Mouse (Mus musculus) heart, embryonic 12.5 days (tissue): ENCODE data around the gene Cplx2. TPM values are rescaled to one million over a fixed set of nuclear protein-coding genes. Genes with fewer than 3 reads are reported as not detected.

Source experiments
- ATAC-seq: fragments of 200-750 bp; cut with Nextera tagmentation; 2 replicates; pipeline ENCODE4 v1.8.0; 2017; ENCODE audit warnings: moderate TSS enrichment, moderate library complexity; ENCODE audit not compliant: insufficient number of reproducible peaks, low FRiP score
- H3K27ac ChIP-seq: fragments of 300-500 bp; sonication (generic); 2 replicates; pipeline ENCODE4 v1.5.1; 2016; ENCODE audit warnings: mild to moderate bottlenecking, moderate library complexity; ENCODE audit not compliant: poor library complexity, severe bottlenecking
- H3K27me3 ChIP-seq: fragments of 300-500 bp; sonication (generic); replicated peaks from 2 replicates; pipeline ENCODE4 v1.6.1; 2016; ENCODE audit warnings: mild to moderate bottlenecking, moderate library complexity
- H3K36me3 ChIP-seq: fragments of 300-500 bp; sonication (generic); 2 replicates; pipeline ENCODE4 v1.6.1; 2016; ENCODE audit warnings: mild to moderate bottlenecking, moderate library complexity
- H3K4me1 ChIP-seq: fragments of 300-500 bp; sonication (generic); replicated peaks from 2 replicates; pipeline ENCODE4 v1.6.1; 2016; ENCODE audit warnings: mild to moderate bottlenecking
- H3K4me2 ChIP-seq: fragments of 300-500 bp; sonication (generic); 2 replicates; pipeline ENCODE4 v1.6.1; 2016; ENCODE audit warnings: mild to moderate bottlenecking, moderate library complexity
- H3K4me3 ChIP-seq: fragments of 300-500 bp; sonication (generic); 2 replicates; pipeline ENCODE4 v1.5.1; 2016; ENCODE audit warnings: mild to moderate bottlenecking
- H3K9ac ChIP-seq: fragments of 300-500 bp; sonication (generic); 2 replicates; pipeline ENCODE4 v1.6.1; 2016; ENCODE audit warnings: mild to moderate bottlenecking, moderate library complexity
- H3K9me3 ChIP-seq: fragments of 300-500 bp; sonication (generic); replicated peaks from 2 replicates; pipeline ENCODE4 v1.6.1; 2016; ENCODE audit warnings: mild to moderate bottlenecking, moderate library complexity
- WGBS: fragments of 180-500 bp; shearing (Covaris S2); methylation state at CpG from one replicate; pipeline ENCODE4 v1.1.7; 2016; 5-methylcytosine and 5-hydroxymethylcytosine counted together
- polyA plus RNA-seq: library from polyadenylated mRNA; unstranded; fragments of >200 nt; fragmentation: Nextera tagmentation; extraction: Ambion mirVana; gene quantifications from 2 replicates; pipeline ENCODE4 v1.2.1, GENCODE M21; 2016

Gene Cplx2
- 2.1 and 2.2 TPM in 2 replicates for polyA plus RNA-seq

DNA sequence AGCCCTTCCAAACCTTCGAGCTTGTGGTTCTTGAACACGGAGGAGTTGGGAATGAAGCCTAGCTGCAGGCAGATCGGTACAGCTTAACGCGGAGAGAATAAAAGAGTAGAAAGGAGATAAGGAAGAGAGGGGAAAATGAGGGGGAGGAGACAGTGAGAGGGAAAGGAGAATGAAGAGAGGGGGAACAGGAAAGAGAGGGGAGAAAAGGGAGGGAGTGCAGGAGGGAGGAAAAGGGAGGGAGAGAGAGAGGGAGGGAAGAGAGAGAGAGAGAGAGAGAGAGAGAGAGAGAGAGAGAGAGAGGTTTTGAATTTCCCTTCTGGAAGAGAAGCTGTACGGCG lies at the start of gene Cplx2:
Gene Cplx2, plus strand, starts transcription at position 301 of the 338 bp plus-strand sequence.
- Histone ChIP-seq H3K27me3 (peaks cover 64% of the 10 kb centered on the region), H3K36me3 (no peaks in the 10 kb centered on the region), H3K9me3 (no peaks in the 10 kb centered on the region), H3K4me2 (peak within 1 kb of the TSS; percentile 69), H3K4me1 (peaks cover 10% of the 10 kb centered on the region), H3K27ac (no peak within 1 kb of the TSS), H3K4me3 (peak within 1 kb of the TSS; percentile 33), H3K9ac (no peak within 1 kb of the TSS)
- 2% methylated on average over 5 of the region's 7 CpGs for WGBS
- no peak for ATAC-seq

DNA sequence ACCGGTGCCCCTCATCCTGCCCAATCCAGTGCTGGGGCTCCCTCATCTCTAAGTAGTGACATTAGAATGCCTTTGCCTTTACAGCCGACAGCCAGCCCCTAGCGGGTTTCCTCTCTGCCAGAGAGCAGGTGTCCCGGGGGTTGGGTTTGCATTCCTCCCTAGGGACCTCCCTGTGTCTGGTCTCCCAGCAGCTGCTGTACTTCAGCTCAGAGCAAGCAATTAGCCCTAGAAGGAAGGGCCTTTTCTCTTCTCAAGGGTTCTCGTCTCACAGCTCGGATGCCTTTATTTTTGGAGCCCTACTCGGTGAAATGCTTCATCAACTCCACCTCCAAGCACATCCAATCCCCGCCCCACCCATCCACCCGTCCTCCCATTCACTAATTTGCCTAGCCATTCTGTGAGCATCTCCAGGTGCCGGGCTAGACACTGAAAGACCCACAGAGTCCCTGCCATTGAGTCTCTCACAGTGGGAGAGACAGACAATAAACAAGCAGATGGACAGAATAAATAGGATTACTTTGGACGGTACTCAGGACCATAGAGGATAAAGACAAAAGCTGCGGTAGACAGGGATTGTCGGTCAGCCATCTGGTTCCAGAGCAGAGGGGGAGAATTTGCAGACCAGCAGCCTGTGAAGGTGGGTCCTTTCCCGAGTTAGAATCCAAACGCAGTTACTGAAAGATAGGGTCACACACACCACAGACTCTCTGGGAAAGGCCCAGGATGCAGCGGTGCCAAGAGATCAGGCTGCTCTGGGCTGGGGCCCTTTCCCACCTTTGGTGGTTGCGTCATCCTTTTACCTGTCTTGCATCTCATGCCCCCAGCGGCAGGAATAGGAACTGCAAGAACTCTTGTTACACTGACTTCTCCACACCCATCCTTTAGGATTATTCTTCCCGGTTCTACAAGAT lies 48.5 kb upstream of the Cplx2 start:
- no peaks in the 10 kb centered on the region for H3K36me3 ChIP-seq
- 37% methylated on average over 19 of the region's 19 CpGs for WGBS
- no peak overlapping the region for H3K4me3 ChIP-seq
- no peak for ATAC-seq
- no peak overlapping the region for H3K9ac ChIP-seq
- no peaks in the 10 kb centered on the region for H3K4me1 ChIP-seq
- H3K9me3 ChIP-seq, result no peaks in the 10 kb centered on the region
- 0 out of 2 replicates have a peak, but pooled peaks cover 11% of the 10 kb centered on the region for H3K27me3 ChIP-seq
- H3K27ac ChIP-seq, result no peak overlapping the region
- no peak overlapping the region for H3K4me2 ChIP-seq

DNA sequence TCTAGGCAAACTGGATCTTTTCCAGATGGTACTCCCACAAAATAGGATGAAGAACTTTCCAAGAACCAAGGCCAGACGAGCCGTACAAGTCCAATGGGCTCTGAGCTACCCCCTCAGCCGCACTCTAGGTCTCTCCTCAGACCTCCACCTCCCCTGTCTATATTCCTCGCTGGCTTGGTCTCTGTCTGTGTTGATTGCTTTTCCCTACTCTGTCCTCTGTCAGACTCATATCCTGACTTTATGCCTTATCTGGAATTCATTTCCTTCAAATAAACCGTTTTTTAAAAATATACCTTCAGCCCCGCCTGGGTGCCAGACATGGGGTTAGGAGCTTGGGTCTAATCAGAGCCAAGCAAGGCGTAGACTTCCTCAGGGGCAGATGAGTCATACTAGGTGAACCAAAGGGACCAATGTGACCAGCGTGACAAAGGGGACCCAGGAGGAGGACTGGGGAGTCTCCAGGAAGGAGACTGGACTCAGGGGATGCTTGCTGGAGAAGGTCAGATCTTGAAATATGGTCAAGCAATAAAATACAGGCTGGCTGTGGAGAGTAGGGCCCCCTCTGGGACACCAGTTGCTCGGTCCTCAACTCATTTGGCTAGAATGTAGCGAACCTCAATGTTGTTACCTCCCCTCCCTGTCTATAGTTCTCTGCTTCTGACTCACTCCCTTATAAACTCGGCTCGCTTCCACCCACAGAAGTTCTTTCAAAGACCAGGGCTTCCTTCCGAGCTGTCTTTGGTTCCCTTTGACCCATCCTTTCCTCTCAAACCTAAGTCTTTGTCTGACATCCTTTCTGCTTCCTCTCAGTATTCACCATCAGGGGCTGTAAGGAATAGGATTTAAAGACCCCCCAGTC lies 47.6 kb upstream of the Cplx2 start:
- no peak overlapping the region for H3K4me3 ChIP-seq
- H3K9me3 ChIP-seq, result no peaks in the 10 kb centered on the region
- H3K4me2 ChIP-seq, result no peak overlapping the region
- H3K27me3 ChIP-seq, result 0 out of 2 replicates have a peak, but pooled peaks cover 11% of the 10 kb centered on the region
- no peak overlapping the region for H3K27ac ChIP-seq
- no peaks in the 10 kb centered on the region for H3K4me1 ChIP-seq
- H3K36me3 ChIP-seq, result no peaks in the 10 kb centered on the region
- WGBS, result 57% methylated on average over 13 of the region's 13 CpGs
- no peak for ATAC-seq
- no peak overlapping the region for H3K9ac ChIP-seq

DNA sequence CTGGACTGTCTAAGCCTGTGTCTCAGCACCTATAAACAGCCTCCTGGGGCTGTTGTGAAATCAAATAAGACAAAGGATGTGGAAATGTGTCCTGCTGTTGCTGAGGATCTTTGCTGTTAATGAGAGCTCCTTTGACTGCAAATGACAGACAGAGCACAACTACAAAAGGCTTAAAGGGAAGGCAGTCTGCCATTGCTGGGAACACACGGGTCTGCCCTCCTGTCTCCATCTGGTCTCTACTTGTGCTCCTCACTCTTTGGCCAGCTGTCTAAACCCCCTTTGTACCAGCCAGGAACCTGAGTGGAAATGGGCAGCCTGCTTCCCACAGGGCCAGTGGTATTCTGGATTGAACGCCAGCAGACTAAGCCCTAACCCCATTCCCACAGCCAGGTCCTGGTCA lies 47.0 kb upstream of the Cplx2 start:
- no peak overlapping the region for H3K4me2 ChIP-seq
- no peaks in the 10 kb centered on the region; the same call in 1 of the 2 replicates for H3K4me1 ChIP-seq
- no peak overlapping the region for H3K27ac ChIP-seq
- H3K27me3 ChIP-seq, result 0 out of 2 replicates have a peak, but pooled peaks cover 11% of the 10 kb centered on the region
- no peak overlapping the region for H3K9ac ChIP-seq
- H3K9me3 ChIP-seq, result no peaks in the 10 kb centered on the region
- no peak for ATAC-seq
- WGBS, result 63% methylated on average over 2 of the region's 2 CpGs
- no peaks in the 10 kb centered on the region for H3K36me3 ChIP-seq
- no peak overlapping the region for H3K4me3 ChIP-seq

DNA sequence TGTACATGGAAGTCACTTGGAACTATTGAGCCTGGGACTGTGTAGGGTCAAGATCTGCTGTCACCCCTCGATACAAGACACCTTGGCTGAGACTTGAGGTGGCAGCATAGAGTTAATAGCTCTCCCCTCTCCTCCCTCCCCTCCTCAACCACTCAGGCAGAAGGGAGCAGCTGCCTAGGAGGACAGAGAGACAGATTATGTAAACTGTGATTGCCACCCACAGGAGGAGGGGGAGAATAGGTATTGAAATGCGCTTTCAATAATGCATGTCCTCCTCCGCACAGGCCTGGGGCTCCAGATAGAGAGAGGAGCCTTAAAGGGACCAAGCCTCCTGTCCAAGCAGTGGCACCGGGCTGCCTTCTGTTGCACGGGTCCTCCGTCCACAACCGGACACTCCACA lies 45.3 kb upstream of the Cplx2 start:
- H3K9ac ChIP-seq, result no peak overlapping the region
- no peak for ATAC-seq
- WGBS, result 49% methylated on average over 7 of the region's 7 CpGs

DNA sequence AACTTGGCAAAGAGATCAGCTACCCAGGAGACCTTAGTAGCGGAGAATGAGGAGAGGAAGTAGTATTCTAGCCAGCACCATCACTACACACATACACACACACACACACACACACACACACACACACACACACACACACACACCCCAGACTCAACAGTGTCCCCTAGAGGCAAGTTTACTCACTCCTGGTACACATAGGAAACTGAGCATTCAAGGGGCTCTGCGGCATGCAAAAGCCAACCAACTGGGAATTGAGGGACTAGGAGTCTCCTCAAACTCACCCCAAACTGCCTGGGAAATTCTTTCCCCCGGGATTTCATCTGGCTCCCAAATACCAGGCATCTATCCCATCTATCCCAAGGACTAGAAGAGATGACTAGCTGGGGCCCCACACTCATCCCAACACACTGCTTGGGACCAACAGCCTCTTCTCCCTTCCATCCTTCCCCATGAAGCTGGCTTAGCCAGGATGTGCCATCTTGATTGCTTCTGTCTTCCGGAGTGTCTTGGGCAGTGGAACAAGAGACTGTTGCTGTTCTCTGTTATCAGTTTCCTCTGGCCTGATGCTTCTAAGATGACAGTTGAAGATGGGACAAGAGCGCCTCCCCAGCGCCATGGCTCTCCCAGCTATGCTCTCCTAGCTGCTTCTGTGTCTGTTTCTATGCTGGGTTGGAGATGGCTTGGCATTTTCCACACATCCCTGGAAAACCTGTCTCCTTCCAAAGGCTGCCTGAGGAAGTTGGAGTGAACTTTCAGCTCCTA lies 44.3 kb upstream of the Cplx2 start:
- no peaks in the 10 kb centered on the region for H3K36me3 ChIP-seq
- H3K9ac ChIP-seq, result no peak overlapping the region
- no peak for ATAC-seq
- peaks cover 8% of the 10 kb centered on the region for H3K4me1 ChIP-seq
- no peak overlapping the region for H3K4me3 ChIP-seq
- H3K27me3 ChIP-seq, result 0 out of 2 replicates have a peak, but pooled peaks cover 10% of the 10 kb centered on the region
- 77% methylated on average over 6 of the region's 6 CpGs for WGBS
- H3K9me3 ChIP-seq, result no peaks in the 10 kb centered on the region
- no peak overlapping the region for H3K4me2 ChIP-seq
- no peak overlapping the region for H3K27ac ChIP-seq

More for the DNA sequence above, 45.3 kb upstream of the Cplx2 start:
- Histone ChIP-seq H3K27me3 (0 out of 2 replicates have a peak, but pooled peaks cover 11% of the 10 kb centered on the region), H3K4me2 (no peak overlapping the region), H3K9me3 (no peaks in the 10 kb centered on the region), H3K27ac (no peak overlapping the region), H3K36me3 (no peaks in the 10 kb centered on the region), H3K4me3 (no peak overlapping the region), H3K4me1 (no peaks in the 10 kb centered on the region; the same call in 1 of the 2 replicates)

DNA sequence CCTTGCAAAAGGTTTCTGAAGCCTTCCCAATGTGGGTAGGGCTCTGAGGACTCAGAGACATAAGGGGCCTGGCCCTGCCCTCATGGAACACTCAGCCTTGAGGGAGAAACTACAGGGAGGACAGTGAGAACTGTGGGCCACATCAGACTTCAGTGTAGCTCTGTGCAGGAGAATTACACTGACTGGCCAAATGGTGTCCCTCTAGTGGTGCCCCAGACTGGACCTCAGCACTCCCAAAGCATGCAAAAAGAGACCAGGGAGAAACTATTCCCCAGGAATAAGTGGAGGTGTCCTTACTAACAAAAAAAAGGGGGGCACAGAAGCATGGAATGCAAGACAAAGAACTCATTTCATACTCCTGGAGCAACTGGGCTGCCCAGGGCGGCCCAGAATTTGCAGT lies 43.1 kb upstream of the Cplx2 start:
- no peak overlapping the region for H3K4me2 ChIP-seq
- peaks cover 18% of the 10 kb centered on the region for H3K4me1 ChIP-seq
- no peak overlapping the region for H3K9ac ChIP-seq
- no peaks in the 10 kb centered on the region for H3K9me3 ChIP-seq
- WGBS, result 72% methylated on average over 1 of the region's 1 CpGs
- H3K4me3 ChIP-seq, result no peak overlapping the region
- 0 out of 2 replicates have a peak, but pooled peaks cover 8% of the 10 kb centered on the region for H3K27me3 ChIP-seq
- no peak for ATAC-seq
- no peaks in the 10 kb centered on the region for H3K36me3 ChIP-seq
- no peak overlapping the region for H3K27ac ChIP-seq

DNA sequence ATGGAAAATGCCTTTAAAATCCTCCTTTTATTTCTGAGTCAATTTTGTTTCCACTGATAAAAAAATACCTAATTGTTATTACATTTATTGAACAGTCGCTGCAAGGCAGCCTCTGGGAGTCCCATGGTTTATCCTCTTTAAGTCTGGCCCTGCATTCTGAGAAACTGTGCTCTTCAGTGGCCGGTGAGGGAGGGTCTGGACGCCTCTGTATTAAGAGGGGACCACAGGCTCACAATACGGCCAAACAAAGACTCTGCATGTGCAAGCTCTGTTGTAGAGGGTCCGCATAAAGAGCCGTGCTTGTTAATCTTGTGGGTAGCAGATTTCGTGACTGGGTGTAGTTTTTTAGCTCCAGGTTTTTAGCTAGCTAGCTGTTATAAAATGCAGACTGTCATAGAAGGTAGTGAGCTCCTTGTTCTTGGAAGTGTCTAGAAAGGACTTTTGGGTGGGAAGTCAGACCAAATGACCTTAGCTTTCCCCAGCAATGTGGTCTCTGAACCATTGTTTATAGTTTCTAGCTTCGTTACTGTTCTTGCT lies 42.1 kb upstream of the Cplx2 start:
- 52% methylated on average over 8 of the region's 8 CpGs for WGBS
- Histone ChIP-seq H3K4me1 (peaks cover 20% of the 10 kb centered on the region), H3K9ac (no peak overlapping the region), H3K4me2 (no peak overlapping the region), H3K36me3 (no peaks in the 10 kb centered on the region), H3K27ac (no peak overlapping the region), H3K9me3 (no peaks in the 10 kb centered on the region), H3K4me3 (no peak overlapping the region), H3K27me3 (0 out of 2 replicates have a peak, but pooled peaks cover 4% of the 10 kb centered on the region)
- ATAC-seq, result no peak

DNA sequence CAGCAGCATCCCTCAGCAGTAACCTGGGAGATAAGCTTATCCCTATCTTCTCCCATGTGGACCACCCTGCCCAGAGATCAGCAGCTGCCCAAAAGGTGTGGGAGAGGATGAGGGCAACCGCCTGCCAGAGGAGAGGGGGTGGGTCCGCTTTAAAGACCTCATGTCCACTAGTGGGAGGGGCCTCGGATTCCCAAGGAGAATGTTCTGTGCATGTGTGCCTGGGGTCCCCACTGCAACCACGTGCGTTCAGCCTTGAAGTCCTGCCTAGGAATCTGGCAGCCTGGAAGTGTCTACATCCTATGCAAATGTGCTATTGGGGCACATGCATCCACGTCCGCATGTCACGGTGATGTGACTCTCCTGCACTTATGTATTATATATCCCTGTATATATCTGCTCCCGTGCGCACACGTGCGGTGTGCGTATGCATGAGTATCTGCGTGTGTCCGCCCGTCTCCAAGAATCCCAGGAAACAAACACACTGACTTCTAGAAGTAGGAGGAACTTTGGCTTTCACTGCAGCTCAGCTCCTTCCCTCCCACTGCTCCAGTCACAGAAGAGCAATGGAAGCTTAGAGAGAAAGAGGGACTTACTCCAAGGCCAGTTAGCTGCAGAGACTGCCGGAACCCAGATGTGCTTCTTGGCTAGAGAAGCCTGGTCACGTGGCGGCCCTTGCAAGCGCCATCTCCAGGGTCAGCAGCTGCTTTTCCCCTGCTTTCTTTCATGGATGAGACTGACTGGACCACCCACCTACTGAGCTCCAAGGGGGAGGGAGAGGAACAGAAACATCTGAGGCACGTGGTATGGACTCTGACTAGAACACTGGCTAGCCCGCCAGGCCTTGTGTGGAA lies 39.1 kb upstream of the Cplx2 start:
- WGBS, result 52% methylated on average over 22 of the region's 22 CpGs
- Histone ChIP-seq H3K36me3 (no peaks in the 10 kb centered on the region), H3K27ac (no peak overlapping the region), H3K9ac (no peak overlapping the region), H3K4me2 (no peak overlapping the region), H3K27me3 (no peaks in the 10 kb centered on the region), H3K9me3 (no peaks in the 10 kb centered on the region), H3K4me1 (peaks cover 20% of the 10 kb centered on the region), H3K4me3 (no peak overlapping the region)
- peak; percentile 60; the same call in 1 of the 2 replicates for ATAC-seq
